Mouse (Mus musculus) cerebellum, adult 2 months (tissue): ENCODE results near the gene Cst11.

Experiments
- CTCF ChIP-seq: fragments of 200-500 bp; IDR thresholded peaks from 2 replicates; pipeline ENCODE4 v1.5.1; 2011; ENCODE audit warnings: low read depth, mild to moderate bottlenecking, control low read depth, low read length, moderate library complexity, borderline replicate concordance; ENCODE audit not compliant: insufficient read depth
- POLR2A ChIP-seq: fragments of 200-500 bp; IDR thresholded peaks from 2 replicates; pipeline ENCODE4 v1.6.1; 2011; ENCODE audit warnings: low read length, control low read depth, borderline replicate concordance; ENCODE audit not compliant: insufficient read depth

DNA sequence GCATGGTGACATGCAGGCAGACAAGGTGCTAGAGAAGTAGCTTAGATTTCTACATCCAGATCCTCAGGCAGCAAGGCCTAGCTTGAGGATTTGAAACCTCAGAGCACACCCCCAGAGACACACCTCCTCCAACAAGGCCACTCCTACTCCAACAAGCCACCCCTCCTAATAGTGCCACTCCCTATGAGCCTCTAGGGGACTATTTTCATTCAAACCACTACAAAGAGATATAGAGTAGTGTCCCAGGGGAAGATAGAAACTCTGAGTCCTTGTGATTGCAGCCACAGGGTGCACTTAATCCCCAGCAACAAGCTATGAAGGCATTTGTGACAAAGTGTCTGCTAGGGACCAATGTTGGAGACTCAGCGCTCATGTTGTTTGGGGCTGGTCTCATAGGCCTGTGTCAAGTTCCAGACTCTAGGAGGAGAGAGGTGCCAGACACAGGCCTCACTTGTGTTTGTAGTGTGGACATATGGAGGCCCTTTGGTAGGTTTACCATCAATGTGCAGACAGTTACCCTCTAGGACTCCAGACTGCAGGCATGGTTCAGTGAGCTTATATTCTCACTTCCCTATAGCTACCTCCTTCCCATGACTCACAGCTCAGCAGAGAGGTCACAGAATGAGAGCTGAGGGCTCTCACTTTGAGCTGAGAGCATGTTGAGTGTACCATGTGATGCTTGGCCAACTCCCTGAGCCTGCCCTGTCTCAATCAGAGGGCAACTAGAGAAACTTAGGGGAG, 7.5 kb downstream of the Cst11 start:
- TF ChIP-seq CTCF (no peak), POLR2A (no peak)
